Mouse (Mus musculus) erythroid progenitor cell, adult 5-6 weeks (primary cell): Measurements from ENCODE around the gene Cdsn. TPM values are rescaled to one million over a fixed set of nuclear protein-coding genes. Genes with fewer than 3 reads are reported as not detected.
"Not testable (repeated sequence)": the region's sequence is repeated elsewhere in the genome, so short reads cannot be mapped to it uniquely, and the experiment has no call there.

Source experiments
- ATAC-seq: replicated peaks from 2 replicates; pipeline ENCODE4 v1.8.0; 2016; ENCODE audit warnings: moderate number of reproducible peaks, mild to moderate bottlenecking, moderate TSS enrichment, inconsistent platforms; ENCODE audit not compliant: poor library complexity, low FRiP score, severe bottlenecking
- total RNA-seq, 2 experiments: library from RNA; stranded (forward) in 1 of 2; stranded (reverse) in 1 of 2; fragments of 150-400 nt in 1 of 2; fragments of 186-747, 209-891 nt in 1 of 2; gene quantifications; 2 replicates each; pipeline versions ENCODE4 v1.2.3 to v1.2.4; 2015 to 2017; ENCODE audit warnings: low replicate concordance in 2 of 2

Cdsn gene
- total RNA-seq (2015; ENCODE audit: low replicate concordance) (not detected in 2 replicates), total RNA-seq (2017; ENCODE audit: low replicate concordance) (not detected in 2 replicates)

GRCm38 (mm10) chr17:35551881-35552414, at the start of gene Cdsn:
Gene Cdsn (plus strand): TSS chr17:35552128.
- ATAC-seq: no peak

DNA sequence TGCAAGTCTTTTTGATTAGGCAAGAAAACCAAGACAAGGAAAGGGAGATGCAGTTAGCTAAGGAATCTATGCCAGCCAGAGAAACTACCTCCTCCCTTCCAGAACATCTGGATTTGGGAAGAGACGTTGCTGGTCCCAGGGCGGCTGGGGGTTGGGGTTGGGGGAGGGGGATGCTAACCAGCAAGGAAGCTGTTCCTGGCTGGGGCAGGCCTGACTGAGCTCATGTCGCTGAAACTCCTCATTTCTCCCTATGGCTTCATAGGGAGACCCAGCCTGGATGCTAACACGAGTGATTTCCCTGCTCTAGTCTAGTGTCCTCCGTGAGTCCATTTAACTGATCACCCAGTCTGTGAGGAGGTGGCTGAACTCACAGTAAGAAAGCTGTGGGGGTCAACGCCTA, 49.7 kb upstream of the Cdsn start:
- ATAC-seq: no peak

DNA sequence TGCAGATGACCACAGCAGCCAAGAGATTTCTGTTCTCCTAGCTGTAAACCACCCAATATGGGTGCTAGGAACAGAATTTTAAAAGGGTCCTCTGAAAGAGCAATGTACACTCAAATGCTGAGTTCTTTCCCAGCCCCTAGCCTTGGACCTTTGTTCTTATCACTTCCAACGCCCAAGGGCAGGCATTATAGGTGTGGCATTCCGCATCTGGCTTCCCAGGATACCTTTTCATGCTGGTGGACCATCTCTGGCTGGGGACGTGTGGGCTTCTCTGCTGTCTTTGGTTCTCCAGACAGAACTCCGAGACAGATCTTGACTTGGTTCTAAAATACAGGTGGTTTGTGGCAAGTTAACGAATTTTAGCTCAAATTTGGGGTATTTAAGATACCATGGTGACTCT, 49.2 kb upstream of the Cdsn start:
- no peak for ATAC-seq

DNA sequence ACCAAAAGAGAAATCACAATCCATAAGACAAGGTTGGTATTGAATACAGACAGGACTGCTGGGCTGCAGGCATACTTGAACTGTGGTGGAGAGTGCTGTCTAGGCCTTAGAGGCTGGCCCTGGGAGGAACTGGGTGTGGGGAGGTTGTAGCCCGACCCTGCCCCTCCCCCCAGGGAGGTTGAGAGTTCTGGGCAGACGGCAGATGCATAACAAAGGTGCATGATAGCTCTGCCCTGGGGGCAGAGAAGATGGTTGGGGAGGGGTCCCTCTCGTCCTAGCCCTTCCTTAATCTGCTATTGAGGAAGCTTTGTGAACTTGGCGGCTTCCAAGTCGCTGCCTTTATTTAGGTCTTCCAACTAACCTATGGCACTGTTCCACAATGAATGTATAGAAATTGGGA, 48.1 kb upstream of the Cdsn start:
- no peak for ATAC-seq

- ATAC-seq: no peak
These were observed 47.1 kb upstream of the Cdsn start for GRCm38 (mm10) chr17:35504628-35505481.

DNA sequence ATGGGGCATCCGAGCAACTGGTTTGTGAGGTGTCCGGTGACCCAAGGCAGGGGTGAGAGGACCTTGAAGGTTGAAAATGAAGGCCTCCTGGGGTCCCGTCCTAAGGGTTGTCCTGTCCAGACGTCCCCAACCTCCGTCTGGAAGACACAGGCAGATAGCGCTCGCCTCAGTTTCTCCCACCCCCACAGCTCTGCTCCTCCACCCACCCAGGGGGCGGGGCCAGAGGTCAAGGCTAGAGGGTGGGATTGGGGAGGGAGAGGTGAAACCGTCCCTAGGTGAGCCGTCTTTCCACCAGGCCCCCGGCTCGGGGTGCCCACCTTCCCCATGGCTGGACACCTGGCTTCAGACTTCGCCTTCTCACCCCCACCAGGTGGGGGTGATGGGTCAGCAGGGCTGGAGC, 46.2 kb upstream of the Cdsn start, which contains the start of gene Pou5f1:
Gene Pou5f1, plus strand, starts transcription at position 243 of the 400 bp plus-strand sequence.
- ATAC-seq: no peak

DNA sequence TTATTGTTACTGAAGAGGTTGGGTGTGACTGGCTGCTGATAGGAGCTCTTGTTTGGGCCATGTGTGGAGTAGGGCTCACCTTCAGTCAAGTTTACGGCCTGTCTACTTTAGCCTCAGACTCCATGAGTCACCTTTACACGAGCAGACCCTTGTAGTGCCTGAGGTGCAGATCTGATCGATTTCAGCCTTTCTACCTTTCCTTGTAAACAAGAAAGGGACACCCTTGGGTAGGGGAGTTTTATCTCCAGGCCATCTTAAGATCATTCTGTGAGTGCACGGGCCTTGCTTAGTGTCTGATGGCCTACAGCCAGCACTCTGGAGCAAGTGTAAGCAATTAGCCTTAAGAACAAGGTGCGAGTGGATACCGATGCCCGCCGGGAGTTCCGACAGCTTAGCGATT, 45.0 kb upstream of the Cdsn start:
- ATAC-seq: no peak

DNA sequence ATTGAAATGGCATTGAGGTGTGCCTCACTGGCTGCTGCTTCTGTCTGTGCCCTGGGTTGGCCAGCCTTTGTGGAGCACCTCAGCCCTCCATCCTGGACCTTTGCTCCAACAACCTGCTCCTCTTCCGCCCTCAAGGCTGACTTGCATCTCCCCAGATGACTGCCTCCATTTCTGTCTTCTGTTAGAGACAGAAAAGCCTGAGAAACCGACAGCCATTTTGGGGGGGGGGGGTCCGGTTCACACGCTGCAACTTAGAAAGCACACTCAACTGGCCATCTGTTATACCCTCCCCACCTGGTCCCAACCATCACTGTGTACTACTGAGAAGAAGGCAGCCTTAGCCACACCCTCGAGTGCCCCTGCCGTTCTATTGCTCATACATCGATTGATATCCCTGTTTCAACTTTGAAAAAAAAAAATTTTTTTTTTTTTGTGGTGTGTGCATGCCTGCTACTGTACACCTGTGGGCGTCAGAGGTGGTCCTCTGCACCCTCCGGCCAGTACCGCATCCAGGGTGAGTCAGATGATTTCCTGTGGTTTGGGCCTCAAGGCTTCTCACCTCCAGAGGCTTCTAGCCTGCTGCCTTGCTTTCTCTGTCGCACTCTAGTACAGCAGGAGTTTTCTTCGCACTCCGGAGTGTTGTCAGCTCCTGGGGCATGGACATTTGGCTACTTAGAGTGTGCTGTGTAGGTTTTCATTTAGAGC, 44.2 kb upstream of the Cdsn start:
- no peak for ATAC-seq

GRCm38 (mm10) chr17:35508279-35508678, 43.6 kb upstream of the Cdsn start:
- not testable (repeated sequence) for ATAC-seq

DNA sequence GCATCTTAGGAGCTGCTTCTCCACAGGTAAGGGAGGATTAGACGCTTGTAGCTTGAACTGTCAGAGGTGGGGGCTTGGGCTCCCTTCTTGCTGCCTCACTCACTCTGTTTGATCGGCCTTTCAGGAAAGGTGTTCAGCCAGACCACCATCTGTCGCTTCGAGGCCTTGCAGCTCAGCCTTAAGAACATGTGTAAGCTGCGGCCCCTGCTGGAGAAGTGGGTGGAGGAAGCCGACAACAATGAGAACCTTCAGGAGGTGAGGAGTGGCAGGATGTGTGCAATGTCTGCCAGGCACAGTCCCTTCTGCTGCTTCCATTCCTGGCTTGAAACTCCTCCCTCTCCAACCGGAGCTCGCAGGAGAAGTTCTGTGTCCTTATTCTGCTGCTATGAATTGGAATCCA, 42.6 kb upstream of the Cdsn start:
- ATAC-seq: no peak

DNA sequence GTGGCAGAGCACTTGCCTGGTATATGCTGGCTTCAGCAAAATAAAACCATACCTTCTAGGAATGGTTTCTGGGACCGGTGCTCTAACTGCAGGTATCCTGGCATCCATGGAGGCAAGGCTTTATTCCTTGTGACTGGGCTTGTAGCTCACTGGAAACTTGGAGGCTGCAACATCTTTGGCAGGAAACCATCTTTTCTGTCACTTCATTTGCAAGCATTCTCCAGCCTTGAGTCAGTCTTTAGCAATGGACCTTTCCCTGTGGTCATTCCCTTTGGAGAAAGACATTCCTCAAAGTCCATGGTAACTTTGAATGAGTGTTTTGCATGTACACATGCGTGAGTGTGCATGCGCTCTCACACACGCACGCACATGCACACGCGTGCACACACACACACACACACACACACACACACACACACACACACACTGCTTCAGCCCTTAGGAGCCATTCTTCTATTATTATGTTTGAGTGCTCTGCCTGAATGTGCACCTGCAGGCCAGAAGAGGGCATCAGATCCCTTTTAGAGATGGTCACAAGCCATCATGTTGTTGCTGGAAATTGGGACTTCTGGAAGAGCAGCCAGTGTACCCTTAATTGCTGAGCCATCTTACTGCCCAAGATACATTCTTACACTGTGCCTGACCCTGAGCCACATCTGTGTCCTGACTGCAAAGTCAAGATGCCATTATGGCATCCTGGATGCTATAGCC, 38.9 kb upstream of the Cdsn start:
- no peak for ATAC-seq

GRCm38 (mm10) chr17:35513886-35514285, 38.0 kb upstream of the Cdsn start:
- 0 out of 2 replicates have a peak, but pooled peaks have one; percentile 23 for ATAC-seq

DNA sequence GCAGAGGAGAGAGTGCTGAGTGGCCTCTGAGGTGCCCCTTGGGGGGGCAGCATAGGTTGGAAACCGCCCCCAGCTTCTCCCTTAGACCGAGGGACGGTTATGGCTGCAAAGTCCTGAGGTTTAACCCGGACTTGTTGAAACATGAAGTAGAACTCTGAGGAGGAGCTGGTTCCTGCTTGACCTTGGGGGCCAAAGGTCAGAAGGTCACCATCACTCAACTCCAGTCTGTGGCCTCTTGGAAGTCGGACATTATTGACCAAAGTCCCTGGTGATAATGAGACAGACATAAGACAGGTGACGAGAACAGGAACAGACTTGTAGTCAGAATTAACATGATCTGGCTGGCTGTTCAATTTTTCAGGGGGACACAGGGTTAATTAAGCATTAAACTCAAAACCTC, 37.2 kb upstream of the Cdsn start:
- no peak for ATAC-seq

DNA sequence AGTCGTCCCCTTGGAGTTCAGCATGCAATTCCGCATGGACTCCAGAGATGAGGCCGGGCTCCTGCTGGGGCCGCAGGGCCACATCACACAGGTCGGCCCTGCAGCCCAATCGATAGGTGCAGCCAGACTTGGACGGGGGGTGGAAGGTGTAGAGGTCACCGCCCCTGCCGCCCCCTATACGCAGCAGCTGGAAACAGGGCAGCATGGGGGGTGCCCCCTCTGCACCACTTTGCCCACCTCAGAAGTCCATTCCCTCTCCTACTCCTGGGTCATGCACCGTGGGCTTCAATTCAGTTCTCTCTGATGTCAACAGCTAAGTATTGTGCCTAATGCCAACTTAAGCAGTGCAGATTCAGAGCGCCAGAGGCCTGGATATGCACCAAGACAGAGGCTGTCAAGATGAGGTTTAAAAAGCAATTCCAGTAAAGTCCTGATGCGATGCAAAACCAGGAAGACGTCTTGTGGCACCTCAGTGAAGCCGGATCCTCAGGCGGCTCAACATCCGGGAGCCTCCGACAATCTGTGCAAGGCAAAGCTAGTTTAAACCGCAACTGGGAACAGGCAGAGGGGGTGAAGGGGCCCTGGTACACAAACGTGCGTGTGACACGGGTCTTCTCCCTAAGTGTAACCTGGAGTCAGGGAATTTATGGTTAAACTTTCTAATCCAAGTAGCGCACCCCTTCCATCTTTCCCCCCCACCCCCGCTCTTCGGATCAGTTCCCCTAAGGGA, 35.9 kb upstream of the Cdsn start:
- no peak for ATAC-seq

DNA sequence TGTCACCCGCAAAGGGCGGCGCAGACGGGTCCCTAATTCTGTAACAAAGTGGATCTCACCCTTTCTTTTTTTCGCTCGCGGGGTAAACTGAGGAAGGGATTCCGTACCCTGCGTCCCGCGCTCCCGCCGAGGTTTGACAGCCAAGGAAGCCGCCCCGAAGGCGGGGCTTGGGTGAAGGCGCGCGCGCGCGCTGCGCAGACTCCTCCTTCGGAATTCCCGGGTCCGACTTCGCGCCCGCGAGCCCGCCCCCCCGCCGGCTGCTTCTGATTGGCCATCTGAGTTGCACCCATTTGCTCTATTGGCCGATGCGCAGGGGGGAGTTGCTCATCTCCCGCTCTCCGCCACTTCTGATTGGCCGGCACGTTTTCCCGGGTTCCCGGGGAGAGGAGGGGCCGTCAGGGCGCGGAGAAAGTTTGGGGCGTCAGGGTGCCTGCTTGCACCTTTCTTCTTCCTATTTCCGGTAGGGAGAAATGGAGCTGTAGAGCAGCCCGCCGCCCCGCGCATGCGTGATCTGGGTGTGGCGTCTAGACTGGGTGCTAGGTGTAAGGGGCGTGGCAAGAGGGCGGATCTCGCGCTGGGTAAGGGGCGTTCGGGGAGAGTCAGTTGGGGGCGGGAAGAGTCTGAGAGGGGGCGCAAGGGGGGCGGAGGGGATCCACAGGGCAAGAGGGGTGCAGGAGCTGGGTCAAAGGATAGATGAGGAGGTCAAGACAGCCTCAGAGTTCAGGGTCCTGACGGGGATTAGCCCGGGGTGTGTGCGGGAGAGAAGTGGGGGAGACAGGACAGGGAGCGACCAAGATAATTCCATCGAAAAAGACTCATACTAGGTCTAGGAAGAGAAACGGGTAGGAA, 35.1 kb upstream of the Cdsn start, which contains the start of the genes Tcf19 and Cchcr1:
Gene Tcf19, minus strand, starts transcription at position 173 of the 849 bp plus-strand sequence.
Gene Cchcr1, plus strand, starts transcription at position 449 of the 849 bp plus-strand sequence.
- peak; percentile 93 for ATAC-seq

DNA sequence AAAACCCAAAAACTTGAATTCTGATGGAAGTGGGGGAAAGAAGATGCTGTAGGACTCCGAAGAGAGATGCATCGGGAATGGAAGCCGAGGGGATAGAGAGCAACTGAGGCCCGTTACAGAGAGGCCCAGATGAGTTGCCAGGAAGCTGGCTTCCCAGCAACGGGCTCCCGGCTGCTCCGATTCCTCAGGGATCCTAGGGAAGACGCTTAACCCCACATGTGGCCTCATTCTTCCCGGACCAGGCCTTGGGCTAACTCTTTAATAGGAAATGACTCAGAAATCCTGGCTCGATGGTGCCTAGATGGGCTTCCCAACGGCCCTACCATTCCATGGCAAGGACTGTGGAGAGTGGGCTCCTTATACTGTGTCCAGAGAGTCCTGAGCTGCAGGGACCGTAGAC, 34.4 kb upstream of the Cdsn start:
- no peak for ATAC-seq

GRCm38 (mm10) chr17:35524354-35524753, 27.6 kb upstream of the Cdsn start:
- ATAC-seq: no peak

DNA sequence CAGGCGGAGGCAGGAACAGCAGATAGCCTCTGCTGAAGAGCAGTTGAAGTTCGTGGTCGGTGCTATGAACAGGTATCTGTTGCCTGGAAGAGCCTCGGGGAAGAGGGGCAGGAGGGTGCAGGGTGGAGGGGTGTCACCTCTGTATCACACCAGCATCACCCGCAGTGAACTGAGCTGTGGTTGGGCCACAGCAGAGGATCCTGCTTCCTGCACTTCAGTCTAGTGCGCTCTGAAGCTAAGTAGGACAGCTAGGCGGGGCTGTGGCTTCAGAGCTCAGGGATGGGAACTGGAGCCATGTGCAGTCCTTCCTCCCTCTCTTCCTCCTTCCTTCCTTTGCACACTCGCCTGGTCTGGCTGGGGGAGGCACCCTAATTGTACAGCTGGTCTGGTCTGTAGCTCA, 25.3 kb upstream of the Cdsn start:
- ATAC-seq: no peak
